Mouse (Mus musculus) liver, postnatal 0 days (tissue): ENCODE results near the gene Itgam.

Source experiments
- CTCF ChIP-seq: sonication (generic); IDR thresholded peaks from 2 replicates; pipeline ENCODE4 v1.5.1; 2016; ENCODE audit warnings: antibody characterized with exemption, low read depth
- EP300 ChIP-seq: IDR thresholded peaks from 2 replicates; pipeline ENCODE4 v1.6.1; 2016; ENCODE audit warnings: antibody characterized with exemption, low read depth, mild to moderate bottlenecking

DNA sequence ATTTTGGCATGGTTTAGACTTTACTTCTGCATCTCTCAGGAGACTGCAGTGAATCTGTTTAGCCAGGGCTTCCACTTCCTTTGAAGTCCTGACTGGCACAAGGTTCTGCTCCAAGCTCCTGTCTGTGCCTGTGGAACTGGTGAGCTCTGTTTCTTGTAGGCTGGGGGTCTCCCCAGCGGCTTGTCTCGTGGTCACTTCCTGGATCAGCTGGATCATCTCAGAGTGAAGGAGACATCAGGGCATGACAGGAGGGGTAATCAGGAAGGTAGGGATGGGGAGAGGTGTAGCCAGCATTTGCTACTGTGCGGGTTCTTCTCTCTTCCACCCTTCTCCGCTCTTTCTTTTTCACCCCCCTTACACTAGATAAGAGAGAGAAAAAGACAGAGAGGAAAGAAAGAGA, 9.4 kb downstream of the Itgam start:
- TF ChIP-seq EP300 (no peak), CTCF (no peak)
